Comparison of ENCODE assay signal across 8 mouse cellular contexts in the genomic region with DNA sequence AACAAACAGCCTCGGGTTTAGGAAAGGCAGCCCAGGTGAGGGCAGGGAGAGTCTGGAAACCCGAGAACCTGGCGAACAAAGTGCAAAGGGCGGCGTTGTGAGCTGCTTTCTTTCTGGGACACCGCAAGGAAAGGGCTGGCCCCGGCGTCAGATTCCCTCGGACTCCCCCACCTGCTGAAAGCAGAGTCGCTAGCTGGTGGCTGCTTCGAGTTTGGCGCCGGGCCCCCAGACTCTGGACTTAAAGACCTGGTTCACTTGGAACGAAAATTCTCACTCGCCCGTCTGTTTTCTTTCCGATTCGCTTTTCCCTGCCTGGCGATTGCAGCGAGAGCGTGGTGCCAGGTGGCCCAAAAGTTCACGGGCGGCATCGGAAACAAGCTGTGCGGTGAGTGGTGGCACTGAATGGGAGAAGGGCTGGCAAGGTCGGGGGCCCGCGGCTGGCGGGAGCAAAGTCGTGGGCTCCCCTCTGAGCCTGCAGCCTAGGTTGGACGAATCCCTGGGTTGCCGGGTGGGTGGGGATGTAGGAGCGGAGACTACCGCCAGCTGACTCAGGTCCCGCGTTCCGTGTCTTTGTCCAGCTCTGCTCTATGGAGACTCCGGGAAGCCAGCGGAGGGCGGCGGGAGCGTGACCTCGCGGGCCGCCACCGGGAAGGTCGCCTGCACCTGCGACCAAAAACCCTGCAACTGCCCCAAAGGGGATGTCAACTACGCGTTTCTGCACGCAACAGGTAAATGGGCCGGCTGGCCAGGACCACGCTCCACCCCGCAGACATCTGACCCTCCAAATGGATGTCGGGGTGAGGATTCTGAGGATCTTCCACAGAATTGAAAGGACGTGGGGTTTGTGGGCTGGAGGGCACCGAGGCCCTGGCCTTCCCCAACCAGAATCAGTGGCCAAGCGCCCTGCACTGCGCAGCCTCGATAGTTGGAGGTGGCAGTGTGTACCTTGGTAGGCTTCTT. TPM values are rescaled to one million over a fixed set of nuclear protein-coding genes. Genes with fewer than 3 reads are reported as not detected.
DNase-seq lines count a peak whose midpoint lies in the region; ATAC-seq and TF ChIP-seq lines count a peak whose summit lies in the region.

No protein-coding gene starts in this region.

- H3ac ChIP-seq in myocyte (ENCODE audit: control insufficient read depth, insufficient read length), result no peak overlapping the region

- WGBS in embryonic facial prominence, embryonic 11.5 days, result under 1% methylated on average over 60 of the region's 60 CpGs
- 1% methylated on average over 60 of the region's 60 CpGs for WGBS in intestine, embryonic 15.5 days
- 5% methylated on average over 60 of the region's 60 CpGs for WGBS in thymus, adult 2 months

- no peak for ATAC-seq in embryonic facial prominence, embryonic 11.5 days (replicated peaks; ENCODE audit: insufficient number of reproducible peaks, low FRiP score, low TSS enrichment, low read depth)
- 0 out of 2 replicates have a peak, but pooled peaks have one; percentile 57 for ATAC-seq in intestine, embryonic 15.5 days

- no peaks in the 10 kb centered on the region for H3K9me3 ChIP-seq in embryonic facial prominence, embryonic 11.5 days (replicated peaks; ENCODE audit: control insufficient read depth, low read length)
- H3K9me3 ChIP-seq in intestine, embryonic 15.5 days, result no peaks in the 10 kb centered on the region

- peak; percentile 6 for DNase-seq in kidney, adult 11 months
- DNase-seq in kidney, postnatal 14 days, result no peak
- DNase-seq in embryonic facial prominence, embryonic 11.5 days (ENCODE audit: low spot score), result peak; percentile 15
- no peak for DNase-seq in spleen, postnatal 14 days (ENCODE audit: low spot score in 2 of 2)
- no peak for DNase-seq in thymus, adult 2 months
- DNase-seq in thymus, adult 18-20 months, result no peak

- H3K4me3 ChIP-seq in embryonic facial prominence, embryonic 11.5 days (ENCODE audit: low read depth, low read length), result peak overlapping the region; percentile 26
- peak overlapping the region; percentile 25 for H3K4me3 ChIP-seq in intestine, embryonic 15.5 days (replicated peaks)
- H3K4me3 ChIP-seq in myocyte, result no peak overlapping the region
- no peak overlapping the region for H3K4me3 ChIP-seq in thymus, adult 2 months (ENCODE audit: control insufficient read depth, insufficient read depth, low read length)

- H3K27me3 ChIP-seq in embryonic facial prominence, embryonic 11.5 days (ENCODE audit: control insufficient read depth, insufficient read depth, low read length), result peaks cover 65% of the 10 kb centered on the region
- H3K27me3 ChIP-seq in intestine, embryonic 15.5 days (replicated peaks), result peaks cover 78% of the 10 kb centered on the region
- peaks cover 31% of the 10 kb centered on the region for H3K27me3 ChIP-seq in myocyte (ENCODE audit: control insufficient read depth, insufficient read depth, insufficient read length)
- H3K27me3 ChIP-seq in thymus, adult 2 months (ENCODE audit: control insufficient read depth, insufficient read depth, low read length), result peaks cover 17% of the 10 kb centered on the region

- no peak for TF ChIP-seq POLR2A in myocyte (IDR thresholded peaks at IDR 0.05; ENCODE audit: insufficient read length, low read depth)
- no peak for TF ChIP-seq POLR2A in thymus, adult 2 months (IDR thresholded peaks at IDR 0.05; ENCODE audit: control insufficient read depth, extremely low read depth, insufficient read depth, low read length, poor library complexity)

- TF ChIP-seq CTCF in thymus, adult 2 months (IDR thresholded peaks at IDR 0.05; ENCODE audit: borderline replicate concordance, control insufficient read depth, extremely low read depth, insufficient read depth, low read length, poor library complexity), result no peak

- H3K4me2 ChIP-seq in embryonic facial prominence, embryonic 11.5 days (ENCODE audit: low read depth, low read length), result peak overlapping the region; percentile 13
- H3K4me2 ChIP-seq in intestine, embryonic 15.5 days (replicated peaks), result peak overlapping the region; percentile 61
- peak overlapping the region; percentile 24 for H3K4me2 ChIP-seq in myocyte (ENCODE audit: low read depth)

- peak overlapping the region; percentile 29 for H3K9ac ChIP-seq in embryonic facial prominence, embryonic 11.5 days (replicated peaks; ENCODE audit: low read length)
- H3K9ac ChIP-seq in intestine, embryonic 15.5 days, result no peak overlapping the region

- no peak overlapping the region for H3K27ac ChIP-seq in embryonic facial prominence, embryonic 11.5 days (replicated peaks; ENCODE audit: low read depth, low read length)
- no peak overlapping the region for H3K27ac ChIP-seq in intestine, embryonic 15.5 days
- H3K27ac ChIP-seq in thymus, adult 2 months (ENCODE audit: control insufficient read depth, insufficient read depth, low read length), result no peak overlapping the region

- H3K79me2 ChIP-seq in myocyte (ENCODE audit: control insufficient read depth, insufficient read depth), result no peaks in the 10 kb centered on the region

- H3K4me1 ChIP-seq in embryonic facial prominence, embryonic 11.5 days (ENCODE audit: control insufficient read depth, insufficient read depth, low read length), result peaks cover 2% of the 10 kb centered on the region
- peaks cover 19% of the 10 kb centered on the region for H3K4me1 ChIP-seq in intestine, embryonic 15.5 days (replicated peaks)
- H3K4me1 ChIP-seq in thymus, adult 2 months (replicated peaks; ENCODE audit: control insufficient read depth, insufficient read depth, low read length), result no peaks in the 10 kb centered on the region

- H3K36me3 ChIP-seq in embryonic facial prominence, embryonic 11.5 days (replicated peaks; ENCODE audit: control insufficient read depth, insufficient read depth, low read depth, low read length), result no peaks in the 10 kb centered on the region
- H3K36me3 ChIP-seq in intestine, embryonic 15.5 days, result no peaks in the 10 kb centered on the region
- H3K36me3 ChIP-seq in myocyte (ENCODE audit: control insufficient read depth, insufficient read depth), result no peaks in the 10 kb centered on the region
- no peaks in the 10 kb centered on the region for H3K36me3 ChIP-seq in thymus, adult 2 months (ENCODE audit: control insufficient read depth, insufficient read depth, low read length)

TF ChIP-seq in myocyte, 11 proteins besides CTCF, POLR2A, EP300 and RAD21:
- TF ChIP-seq SRF (IDR thresholded peaks at IDR 0.05; ENCODE audit: control insufficient read depth, insufficient read length, low read depth) (no peak), REST (IDR thresholded peaks at IDR 0.05; ENCODE audit: insufficient read depth, insufficient read length) (no peak), TCF12 (IDR thresholded peaks at IDR 0.05; ENCODE audit: insufficient read depth, poor library complexity, severe bottlenecking) (no peak), MYOD1 (IDR thresholded peaks at IDR 0.05; ENCODE audit: control insufficient read depth in 1 of 3, insufficient read length in 2 of 3, low read depth in 2 of 3) (no peak), MAX (IDR thresholded peaks at IDR 0.05; ENCODE audit: low read depth) (no peak), CEBPB (IDR thresholded peaks at IDR 0.05; ENCODE audit: insufficient read depth, poor library complexity, severe bottlenecking) (no peak), POLR2AphosphoS2 (IDR thresholded peaks at IDR 0.05; ENCODE audit: insufficient read length, low read depth) (no peak), MYOG (IDR thresholded peaks at IDR 0.05; ENCODE audit: control insufficient read depth in 1 of 3, insufficient read depth in 1 of 3, insufficient read length in 2 of 3, low read depth in 2 of 3) (no peak), TCF3 (IDR thresholded peaks at IDR 0.05; ENCODE audit: insufficient read length, low read depth) (no peak), USF1 (IDR thresholded peaks at IDR 0.05; ENCODE audit: low read depth) (no peak), E2F4 (IDR thresholded peaks at IDR 0.05; ENCODE audit: insufficient read depth) (no peak)

RNA-seq across cellular contexts. Expression of a gene that starts 1.4 kb away (rescaled TPM):
- polyA plus RNA-seq in embryonic facial prominence, embryonic 11.5 days (2014; fragmentation: Nextera tagmentation; extraction: Ambion mirVana), result 2.8 and 3.6 TPM in 2 replicates
- polyA plus RNA-seq in intestine, embryonic 15.5 days (2015; fragmentation: Nextera tagmentation; extraction: Ambion mirVana), result 0.04 and 0.30 TPM in 2 replicates
- not detected for polyA plus RNA-seq in myocyte (2012; fragmentation: generic; extraction: Trizol)
- polyA plus RNA-seq in thymus, adult 2 months (2012; rRNA removed), result not detected in 2 replicates

Comparison
In these comparisons a context has a peak if more than half of its experiments do, and no peak if none do; other contexts are left out.
1. DNase-seq: peak in kidney, adult 11 months (single experiment) and embryonic facial prominence, embryonic 11.5 days (single experiment); none in kidney, postnatal 14 days (single experiment), spleen, postnatal 14 days (0 of 2), thymus, adult 2 months (single experiment) and thymus, adult 18-20 months (0 of 2).
2. H3K4me3 ChIP-seq: peak in embryonic facial prominence, embryonic 11.5 days (single experiment) and intestine, embryonic 15.5 days (single experiment); none in myocyte (single experiment) and thymus, adult 2 months (single experiment).
3. Peak in every context shown above with its lines, with median percentiles within 50 percentile points of each other: H3K4me2 ChIP-seq.